Mouse (Mus musculus): ENCODE results near the gene Mrgprf.

Gene Mrgprf

GRCm38 (mm10) chr7:145334428-145335027 lies 33.9 kb downstream of the Mrgprf start:
- no peak for DNase-seq (ENCODE audit: low read depth, low spot score)

- no peak for DNase-seq (ENCODE audit: low read depth, low spot score)
Observed at GRCm38 (mm10) chr7:145335199-145335598, 34.6 kb downstream of the Mrgprf start.

DNA sequence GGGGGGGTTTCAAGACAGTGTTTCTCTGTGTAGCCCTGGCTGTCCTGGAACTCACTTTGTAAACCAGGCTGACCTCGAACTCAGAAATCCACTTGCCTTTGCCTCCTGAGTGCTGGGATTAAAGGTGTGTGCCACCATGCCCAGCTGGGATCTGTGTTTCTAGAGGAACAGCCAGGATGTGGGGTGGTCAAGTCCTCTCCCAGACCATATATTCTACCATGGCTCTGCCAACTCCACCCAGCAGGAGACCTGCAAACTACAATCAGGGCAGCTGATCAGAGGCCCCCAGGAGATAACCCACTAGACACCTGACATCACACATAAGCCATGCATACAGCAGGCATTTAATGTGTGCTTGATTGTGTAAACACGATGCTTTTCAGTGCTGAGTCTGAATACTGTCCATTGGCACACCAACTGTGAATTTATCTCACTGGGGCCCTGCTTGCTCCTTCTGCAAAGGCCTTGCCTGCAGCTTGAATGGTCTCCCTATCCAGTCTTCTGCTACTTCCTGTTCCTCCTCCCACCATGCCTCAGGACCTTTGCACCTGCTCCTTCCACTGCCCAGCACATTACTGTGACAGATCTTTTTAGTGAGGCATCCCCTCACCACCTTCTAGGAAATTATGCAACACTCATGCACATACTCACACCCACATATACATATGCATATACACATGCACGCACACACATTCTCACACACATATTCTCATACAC lies 35.1 kb downstream of the Mrgprf start:
- no peak for DNase-seq (ENCODE audit: low read depth, low spot score)

DNA sequence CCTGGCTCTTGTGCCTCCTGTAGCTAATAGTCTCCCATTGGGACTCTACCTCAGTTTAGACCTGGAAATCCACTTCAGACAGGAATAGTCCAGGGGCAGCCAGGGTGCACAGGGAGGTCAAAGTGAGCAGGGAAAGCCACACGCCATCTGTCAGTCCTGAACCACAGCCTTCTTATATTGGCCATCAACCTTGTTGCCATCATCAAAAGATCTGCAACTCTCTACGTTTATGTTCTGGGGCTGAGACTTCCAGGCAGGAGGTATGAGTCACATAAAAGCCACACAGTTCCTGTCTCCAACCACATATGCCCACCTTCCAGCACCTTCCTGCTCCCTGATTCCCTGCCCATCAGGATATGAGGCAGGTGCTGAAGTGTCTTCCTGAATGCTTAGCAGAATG lies 37.3 kb downstream of the Mrgprf start:
- no peak for DNase-seq (ENCODE audit: low read depth, low spot score)

DNA sequence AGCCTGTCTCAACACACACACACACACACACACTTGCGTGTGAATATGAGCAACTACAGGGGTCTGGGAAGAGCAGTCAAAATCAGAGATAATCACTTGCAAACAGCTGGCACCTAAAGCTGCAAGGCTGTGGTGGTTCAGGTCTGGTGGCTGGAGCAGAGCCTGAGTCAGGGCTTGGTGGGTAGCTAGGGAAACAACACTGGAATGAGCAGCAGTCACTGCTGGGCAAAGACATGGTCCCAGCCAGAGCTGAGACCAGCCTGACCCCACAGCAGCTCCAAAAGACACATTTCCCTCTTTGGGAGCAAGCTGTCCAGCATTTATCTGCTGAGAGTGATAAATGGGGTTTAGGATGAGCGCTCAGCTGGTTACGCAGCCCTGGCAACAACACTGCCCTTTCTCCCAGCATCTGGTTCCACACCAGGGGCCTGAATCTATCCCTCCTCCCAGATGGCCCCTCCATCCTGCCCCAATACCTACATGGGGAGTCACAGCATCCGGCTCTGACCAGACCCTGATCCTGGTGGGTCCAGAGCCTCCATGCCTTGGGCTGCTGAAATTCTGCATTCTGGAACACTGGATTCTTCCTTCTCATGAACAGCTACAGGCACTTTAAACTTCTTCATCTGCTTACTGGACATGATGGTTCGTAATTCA lies 39.7 kb downstream of the Mrgprf start:
- no peak for DNase-seq (ENCODE audit: low read depth, low spot score)
